Mouse (Mus musculus): ENCODE data around the gene Figla.
A peak's percentile ranks its signal among the peaks of the same experiment; 100 is the strongest.
"Not testable (repeated sequence)": the region's sequence is repeated elsewhere in the genome, so short reads cannot be mapped to it uniquely, and the experiment has no call there.

Gene Figla

DNA sequence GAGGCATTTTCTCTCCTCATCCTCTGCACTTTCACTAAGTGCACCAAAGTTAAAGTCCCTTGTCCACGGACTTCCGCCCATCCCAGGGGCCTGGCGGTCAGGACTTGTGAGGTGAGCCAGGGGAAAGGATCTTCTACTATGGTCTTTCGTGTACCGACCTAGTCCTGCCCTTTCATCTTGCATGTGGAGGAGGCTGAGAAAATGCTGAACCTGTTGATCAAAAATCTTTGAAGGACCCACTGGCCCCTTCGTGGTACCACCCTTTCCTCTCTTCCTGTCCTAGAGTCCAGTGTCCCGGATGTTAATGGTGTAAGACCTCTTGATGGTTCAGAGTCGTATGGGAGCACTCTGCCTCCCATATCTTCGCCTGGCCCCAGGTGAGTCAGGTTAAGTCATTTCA is at the start of gene Figla:
Gene Figla, plus strand, starts transcription at position 301 of the 400 bp plus-strand sequence.
- DNase-seq (ENCODE audit: low spot score in 2 of 2): no peak

DNA sequence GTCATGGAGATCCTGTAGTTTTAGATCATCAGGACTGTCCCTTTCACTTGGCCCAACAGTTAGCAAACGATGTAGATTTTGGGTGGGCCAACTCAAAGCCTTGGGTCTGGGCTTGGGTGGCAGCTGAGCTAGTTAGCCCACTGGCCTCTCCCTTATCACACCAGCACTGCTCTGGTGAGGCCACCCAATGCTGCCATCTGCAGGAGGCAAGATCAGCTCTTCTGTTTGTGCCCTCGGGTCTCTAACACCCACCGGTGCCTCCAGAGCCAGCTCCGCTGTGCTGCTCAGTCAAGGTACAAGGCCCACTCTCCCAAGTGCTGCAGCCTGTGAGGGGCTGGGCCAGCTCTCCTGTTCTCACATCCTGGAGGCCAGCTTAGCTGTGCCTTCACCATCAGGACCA is 49.3 kb upstream of the Figla start:
- DNase-seq (ENCODE audit: low spot score in 2 of 2): no peak

DNA sequence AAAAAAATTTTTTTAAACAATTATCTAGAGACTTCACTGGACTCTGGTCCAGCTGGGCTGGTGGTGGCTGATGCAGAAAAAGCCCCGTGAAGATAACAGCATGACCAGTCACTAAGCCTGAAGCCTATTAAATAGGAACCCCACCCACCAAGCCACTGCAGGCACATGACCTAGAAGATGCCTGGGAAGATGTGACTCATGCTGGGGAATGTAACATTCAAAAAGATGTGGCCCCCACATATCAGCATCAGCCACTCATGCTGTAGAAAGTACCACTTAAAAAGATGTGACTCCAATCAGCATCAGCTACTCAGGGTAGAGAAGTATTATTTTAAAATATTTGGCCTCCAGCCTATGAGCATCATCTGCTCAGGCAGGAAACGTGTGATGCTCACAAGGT is 46.1 kb upstream of the Figla start:
- no peak for DNase-seq (ENCODE audit: low spot score in 2 of 2)

DNA sequence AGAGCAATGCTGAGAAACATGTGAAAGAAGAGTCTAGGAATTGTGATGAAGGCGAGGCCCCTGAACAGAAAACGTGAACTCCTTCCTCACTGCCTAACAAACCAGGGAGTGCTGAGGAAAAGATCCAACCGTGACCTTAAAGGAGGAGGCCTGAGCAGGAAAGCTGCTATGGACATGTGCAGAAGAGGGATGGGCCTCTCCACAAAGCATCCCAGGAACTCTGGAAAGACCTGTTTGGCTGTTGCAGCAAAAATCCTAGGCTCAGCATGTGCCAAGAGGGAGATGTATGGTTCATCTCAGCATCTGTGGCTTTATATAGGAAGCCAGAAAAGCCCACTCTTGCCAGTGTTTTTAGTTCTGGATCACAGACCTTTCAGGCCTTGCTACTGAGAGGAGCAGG is 43.3 kb upstream of the Figla start:
- no peak for DNase-seq (ENCODE audit: low spot score in 2 of 2)

DNA sequence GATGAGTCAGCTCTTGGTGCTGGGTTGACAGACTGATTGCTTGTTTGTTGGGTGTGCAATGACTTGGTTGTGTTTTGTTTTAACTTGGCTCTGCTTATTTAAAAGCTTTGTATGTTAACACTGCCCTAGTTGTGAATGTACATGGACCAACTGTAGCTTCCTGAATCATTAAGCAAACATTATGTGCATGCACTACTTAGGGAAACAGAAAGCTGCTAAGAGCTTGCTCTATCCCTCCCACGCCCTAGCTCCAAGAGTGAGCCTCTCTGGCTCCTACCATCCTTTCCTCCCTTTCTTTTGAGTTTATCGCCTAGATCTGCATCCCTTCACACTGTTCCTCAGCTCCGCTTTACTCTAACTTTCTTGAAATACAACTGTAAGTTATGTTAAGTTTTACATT is 42.6 kb upstream of the Figla start:
- DNase-seq (ENCODE audit: low spot score in 2 of 2): no peak

DNA sequence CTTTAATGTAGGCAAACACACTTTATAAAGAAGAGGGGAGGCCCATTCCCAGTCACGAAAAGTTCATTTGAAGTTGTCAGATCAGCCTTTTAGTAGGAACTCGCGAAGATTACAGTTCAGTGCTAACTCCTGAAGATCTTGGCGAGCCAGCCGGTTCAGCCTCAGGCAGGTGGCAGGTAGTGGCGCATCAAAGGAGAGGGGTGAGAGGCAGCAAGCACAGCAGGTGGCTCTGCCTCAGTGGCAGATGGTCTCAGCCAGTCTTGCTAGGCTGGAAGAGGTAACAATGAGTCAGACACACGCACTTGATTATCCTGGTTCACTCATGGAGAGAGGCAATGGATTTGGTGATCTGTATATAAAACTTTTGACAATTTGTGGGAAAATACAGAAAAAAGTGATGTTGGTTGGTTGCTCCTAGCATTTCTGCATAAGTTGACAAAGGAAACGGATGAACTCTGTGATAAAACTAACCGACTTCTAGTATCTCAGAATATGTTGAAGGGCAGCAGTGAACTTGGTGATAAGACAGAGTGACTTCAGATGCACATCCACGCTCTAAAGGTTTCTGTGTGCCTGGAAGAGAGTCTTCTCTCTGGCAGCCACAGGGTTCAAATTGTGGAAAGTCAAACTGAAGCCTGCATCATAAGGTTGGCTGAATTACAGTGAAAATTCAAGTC is 40.9 kb upstream of the Figla start:
- no peak for DNase-seq (ENCODE audit: low spot score in 2 of 2)

DNA sequence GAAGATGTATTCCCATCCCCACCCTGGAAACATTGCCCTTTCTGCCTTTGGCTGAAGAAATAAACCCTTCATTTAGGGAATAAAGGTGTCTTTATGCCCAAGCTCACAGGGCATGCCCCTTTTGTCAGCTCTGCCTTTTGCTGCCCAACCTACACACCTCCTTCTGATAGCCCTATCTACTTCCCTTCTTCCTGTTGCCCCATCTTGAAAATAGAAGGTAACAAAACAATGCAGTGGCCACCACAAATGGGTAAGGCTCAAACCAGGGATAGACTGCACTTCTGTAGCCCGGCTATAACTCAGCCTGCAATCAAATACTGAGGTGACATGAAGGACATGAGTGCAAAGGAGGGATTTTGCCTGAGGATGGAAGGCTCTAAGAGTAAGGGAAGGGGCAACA is 40.2 kb upstream of the Figla start:
- no peak for DNase-seq (ENCODE audit: low spot score in 2 of 2)

DNA sequence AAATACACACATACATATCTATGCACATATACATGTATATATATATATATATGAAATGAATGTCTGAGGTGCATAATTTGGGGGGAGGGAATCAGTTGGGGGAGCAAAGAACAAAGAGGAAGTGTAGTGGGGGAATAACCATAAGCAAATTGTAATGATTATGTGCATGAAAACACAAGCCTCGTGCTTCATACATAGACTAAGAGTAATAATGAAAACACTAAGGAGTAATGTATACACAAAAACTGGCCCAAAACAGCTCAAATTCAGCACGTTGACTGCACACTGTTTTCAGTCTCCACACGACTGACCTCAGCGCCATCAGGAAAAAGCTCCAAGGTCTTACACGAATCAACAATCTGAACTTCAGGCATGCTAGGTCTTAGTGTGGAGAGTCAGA is 39.7 kb upstream of the Figla start:
- no peak for DNase-seq (ENCODE audit: low spot score in 2 of 2)

DNA sequence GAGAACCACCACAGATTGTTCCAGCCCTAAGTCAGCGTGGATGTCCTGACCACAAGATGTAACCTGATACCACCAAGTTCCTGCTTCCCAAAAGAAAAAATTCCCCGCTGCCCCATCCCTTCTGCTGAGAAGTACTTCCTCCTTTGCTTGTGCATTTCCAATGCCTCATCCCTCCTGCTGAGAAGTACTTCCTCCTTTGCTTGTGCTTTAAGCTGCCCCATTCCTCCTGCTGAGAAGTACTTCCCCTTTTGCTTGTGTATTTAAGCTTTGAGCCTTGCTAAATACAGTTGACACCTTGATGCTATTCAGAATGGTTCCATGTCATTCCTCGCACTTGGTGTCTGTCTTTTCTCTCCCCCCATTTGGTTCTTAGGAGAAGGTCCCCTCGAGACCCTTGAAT is 37.2 kb upstream of the Figla start:
- not testable (repeated sequence) for DNase-seq (ENCODE audit: low spot score in 2 of 2)

DNA sequence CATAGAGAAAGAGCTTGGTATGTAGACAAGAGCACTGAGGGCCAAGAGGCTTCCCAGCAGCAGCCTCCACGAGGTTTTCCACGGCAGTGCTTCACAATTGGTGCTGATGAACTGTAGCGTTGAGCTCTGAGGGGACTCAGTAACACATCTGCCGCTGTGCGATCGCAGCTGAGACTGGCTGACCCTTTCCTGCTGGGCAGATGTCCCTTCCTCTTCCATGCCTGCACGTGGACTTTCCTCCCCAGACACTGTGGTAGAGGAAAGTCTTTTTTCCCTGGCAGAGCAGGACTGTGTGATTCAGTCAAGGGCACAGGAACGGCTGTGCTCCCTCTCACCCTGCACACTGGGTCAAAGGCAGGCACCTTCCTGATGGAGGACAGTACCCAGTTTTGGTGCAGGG is 31.6 kb upstream of the Figla start:
- no peak for DNase-seq (ENCODE audit: low spot score in 2 of 2)

DNA sequence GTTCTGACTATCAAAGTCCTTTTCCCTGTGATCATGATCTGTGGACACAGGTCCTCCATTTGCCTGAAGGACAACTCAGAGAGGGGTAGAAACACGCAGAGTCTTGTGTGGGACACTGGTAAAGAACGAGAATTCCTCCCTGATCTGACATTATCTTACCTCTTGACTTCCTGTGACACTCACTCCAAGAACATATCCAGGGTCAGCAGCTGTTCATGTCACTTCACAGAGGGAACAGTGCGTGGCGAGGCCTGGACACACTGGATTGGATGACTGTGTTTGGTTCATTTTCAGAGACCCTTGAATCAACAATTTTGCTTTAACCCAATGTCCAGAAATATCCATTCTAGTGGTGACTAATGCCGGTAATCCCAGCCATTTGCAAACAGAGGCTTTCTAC is 26.4 kb upstream of the Figla start:
- DNase-seq (ENCODE audit: low spot score in 2 of 2): not testable (repeated sequence)

DNA sequence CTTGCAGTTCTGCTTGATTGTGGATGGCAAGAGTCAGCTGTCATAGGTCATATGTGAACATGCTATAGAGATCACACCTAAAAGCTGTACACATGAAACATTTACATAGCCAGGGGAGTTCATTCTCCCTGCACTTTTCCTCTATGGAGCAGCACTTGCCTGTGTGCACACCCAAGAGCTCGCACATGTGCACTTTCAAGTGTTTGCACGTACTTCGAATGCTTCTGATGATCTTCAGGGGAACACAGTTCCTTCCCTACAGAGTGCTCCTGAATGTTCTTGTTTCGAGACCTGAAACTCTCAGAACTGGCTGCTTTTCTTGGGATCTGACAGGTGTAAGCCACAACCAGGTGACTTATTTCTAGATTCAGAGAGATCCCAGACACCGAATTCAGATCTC is 25.2 kb upstream of the Figla start:
- not testable (repeated sequence) for DNase-seq (ENCODE audit: low spot score in 2 of 2)

DNA sequence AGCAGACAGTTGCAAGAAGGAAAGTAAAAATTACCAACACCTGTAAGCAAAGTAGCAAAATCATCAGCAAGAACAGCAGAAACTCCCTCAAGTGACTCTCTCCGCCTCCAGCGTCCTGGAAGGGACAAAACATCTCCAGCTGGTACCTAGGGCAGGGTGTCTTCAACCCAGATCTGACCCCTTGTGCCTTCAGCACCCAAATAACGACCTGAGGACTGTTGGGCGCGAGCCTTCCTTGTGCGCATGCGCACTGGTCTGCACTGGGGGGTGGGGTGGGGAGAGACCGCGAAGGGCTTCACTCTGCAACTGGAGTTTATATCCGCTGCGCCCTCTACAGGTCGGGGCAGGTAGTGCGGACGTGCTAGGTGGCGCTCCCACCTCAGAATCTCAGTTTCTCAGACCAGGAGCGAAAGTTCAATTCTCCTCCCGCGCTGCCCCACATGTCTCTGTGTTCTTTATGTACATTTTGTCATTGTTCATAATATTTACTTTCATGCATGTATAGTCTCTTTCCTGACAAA is 12.5 kb upstream of the Figla start:
- DNase-seq (ENCODE audit: low spot score in 2 of 2): no peak

DNA sequence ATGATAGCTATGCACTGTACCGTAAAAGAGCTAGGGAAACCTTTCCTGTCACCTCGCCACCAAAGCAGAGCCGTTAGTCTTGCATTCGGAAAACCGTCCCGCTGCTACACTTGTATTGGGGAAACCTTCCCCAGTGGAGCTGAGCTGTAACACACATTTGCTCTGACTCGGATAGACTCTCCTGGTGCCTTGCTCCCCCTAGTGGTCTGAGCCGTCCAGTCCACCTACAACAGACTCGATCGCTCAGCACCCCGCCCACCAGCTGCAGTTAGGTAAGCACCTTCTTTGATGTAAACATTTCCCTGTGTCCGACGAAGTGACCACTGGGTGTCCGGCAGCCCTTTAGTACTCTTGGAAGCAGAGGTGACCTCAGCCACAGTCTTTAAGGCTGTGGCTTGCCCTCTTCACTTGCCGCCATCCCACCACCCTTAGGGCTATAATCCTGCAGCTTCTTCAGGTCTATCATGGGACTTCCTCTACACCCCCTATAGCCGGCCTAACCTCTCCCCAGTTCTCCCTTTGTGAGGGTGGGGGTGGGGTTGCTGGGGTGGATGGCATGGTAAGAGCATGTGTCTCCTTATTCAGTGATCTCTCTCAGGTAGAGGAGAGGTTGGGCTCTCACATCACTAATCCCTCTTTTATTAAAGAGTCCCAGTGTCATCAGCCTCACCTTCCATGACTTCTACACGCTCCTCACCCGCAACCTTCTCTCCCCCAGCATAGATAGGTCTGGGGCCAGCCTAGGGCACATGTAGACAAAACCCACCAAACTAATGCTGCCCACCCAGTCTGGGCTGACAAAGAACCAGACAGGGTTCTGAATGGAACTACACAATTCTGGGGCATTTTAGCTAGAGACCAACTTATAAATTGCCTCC is 11.5 kb upstream of the Figla start:
- peak; percentile 25 to 51 for DNase-seq (ENCODE audit: low spot score in 2 of 2)

DNA sequence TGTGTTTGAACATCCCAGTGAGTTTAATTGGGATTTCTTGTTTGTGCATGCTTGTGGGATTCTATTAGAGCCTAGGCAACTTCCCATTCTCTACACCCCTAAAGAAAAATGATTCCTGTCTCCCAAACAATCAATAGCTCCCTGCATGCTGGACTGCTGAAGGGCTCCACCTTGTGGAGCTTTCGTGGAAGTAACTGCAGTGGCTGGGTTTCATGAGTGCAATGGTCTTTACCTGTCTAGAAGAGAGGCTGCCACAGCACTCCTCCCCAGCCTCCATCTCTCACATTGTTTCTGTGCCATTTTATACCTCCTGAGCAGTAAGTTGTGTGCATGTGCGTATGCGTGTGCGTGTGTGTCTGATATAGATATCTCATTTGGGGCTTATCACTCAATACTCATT is 6.0 kb upstream of the Figla start:
- peak in 1 of 2 experiments; percentile 13 for DNase-seq (ENCODE audit: low spot score in 2 of 2)

DNA sequence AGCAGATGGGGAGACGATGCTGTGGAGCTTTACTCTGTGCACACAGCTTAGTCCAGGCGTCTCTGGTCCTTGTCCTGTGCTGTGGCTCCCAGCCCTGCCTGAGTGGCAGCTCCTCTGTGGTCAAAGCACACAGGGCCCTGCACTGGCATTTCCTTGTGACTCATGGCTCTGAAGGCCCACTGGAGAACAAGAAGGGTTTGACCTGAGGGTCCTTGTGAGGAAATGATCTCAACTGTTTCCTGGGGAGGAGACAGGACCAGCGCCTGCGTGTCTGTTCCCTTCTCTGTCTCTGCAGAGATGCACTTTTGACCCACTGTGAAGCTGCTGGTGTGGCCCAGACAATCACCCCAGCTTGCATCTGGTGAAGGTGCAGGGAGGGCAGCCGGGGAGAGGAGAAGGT is 1.2 kb upstream of the Figla start:
- not testable (repeated sequence) for DNase-seq (ENCODE audit: low spot score in 2 of 2)

DNA sequence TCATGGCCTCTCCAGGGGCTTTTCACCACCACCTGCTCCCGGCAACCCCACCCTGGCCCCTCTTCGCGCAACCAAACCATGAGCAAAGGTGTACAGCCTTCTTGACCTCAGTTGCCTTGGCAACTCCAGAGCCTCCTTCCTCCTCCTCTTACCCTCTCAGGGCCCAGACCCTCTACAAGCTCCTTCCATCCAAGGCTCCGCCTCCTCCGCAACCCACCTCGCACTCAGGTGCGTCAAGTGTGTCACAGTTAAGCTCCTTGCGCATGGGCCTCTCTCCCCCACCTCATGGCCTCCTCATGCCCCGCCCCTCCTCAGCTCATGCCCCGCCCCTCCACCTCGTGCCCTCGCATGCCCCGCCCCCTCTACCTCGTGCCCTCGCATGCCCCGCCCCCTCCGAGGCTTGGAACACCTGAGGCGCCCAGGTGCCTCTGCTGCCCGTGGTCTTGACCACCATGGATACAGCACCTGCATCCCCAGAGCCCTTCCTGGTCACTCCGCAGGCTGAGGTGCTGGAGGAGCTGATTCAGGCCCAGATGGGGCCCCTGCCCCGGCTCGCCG is 901 bp downstream of the Figla start:
- no peak for DNase-seq (ENCODE audit: low spot score in 2 of 2)

DNA sequence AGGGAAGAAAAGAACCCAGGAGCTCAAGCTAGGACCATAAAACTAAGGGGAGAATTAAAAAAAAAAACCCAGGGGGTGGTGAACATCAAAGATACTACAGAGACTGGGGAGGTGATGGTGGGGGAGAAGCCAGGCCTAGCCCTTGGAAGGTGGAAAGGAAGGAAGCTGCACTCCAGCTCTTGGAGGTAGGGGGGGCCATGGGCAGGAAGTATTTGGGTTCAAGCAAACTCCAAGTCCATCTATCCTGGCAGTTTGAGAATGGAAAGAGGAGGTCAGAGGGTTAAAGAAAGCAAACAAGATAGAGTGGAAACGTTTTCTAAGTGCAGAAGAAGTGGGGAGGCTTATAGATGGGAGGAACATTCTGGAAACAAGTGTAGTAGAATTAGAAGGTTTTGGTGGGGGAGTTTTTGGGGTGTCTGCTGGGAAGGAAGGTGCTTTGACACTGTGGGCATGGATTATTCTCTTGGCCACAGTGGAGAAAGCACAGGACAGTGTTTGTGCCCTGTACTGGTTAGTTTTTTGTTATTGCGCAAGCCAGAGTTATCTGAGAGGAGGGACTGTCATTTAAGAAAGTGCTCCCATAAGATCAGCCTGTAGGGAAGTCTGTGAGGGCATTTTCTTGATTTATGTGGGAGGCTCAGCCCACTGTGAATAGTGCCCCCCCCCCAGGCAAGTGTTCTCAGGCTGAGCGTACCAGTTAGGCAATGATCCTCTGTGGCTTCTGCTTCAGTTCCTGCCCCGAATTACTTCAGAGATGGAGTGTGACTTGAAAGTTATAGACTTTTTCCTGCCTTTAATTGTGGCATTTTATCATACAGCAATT is 3.7 kb downstream of the Figla start:
- no peak for DNase-seq (ENCODE audit: low spot score in 2 of 2)

DNA sequence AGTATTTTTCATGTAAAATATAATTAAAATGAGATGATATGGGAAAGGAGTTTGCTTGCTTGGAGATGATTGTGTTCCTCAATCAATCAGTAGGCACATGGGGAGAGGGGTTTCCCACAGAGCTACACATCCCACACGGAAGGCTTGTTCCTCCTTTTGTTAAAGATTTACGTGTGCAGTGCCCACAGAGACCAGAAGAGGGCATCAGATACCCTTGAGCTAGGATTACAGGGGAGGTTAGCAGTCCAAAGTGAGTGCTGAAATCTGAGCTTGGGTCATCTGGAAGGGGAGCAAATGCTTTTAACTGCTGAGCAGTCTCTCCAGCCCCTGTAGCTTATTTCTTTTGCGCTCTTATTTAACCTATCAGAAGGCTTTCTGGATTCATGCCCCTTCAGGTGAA is 5.0 kb downstream of the Figla start:
- DNase-seq (ENCODE audit: low spot score in 2 of 2): no peak

DNA sequence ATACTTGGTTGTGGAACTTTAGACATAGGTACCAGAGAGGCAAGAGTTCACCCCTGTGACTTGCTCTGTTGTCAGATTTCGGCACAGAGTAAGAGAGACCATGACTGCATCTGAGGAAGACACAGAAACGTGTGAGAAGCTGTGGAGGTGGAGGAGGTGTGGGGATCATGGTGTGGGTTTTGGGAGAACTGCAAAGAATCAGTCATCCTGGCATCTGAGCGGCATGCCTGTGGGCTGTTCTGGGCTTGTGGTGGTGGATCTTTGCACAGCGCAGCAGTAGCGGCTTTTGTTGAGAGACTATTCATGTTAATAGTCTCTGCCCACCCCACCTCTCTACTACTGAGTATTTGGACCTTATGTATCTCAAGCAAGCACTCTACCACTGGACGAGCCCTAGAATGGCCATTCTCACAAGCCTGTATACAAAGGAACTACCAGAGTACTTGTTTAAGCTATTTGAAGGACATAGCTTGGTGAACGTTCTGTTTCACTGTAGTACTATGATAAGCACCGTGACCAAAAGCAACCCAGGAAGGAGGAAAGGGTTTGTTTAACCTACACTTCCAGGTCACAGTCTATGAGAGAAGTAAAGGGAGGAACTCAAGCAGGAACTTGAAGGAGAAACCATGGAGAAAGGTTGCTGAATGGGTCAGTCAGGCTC is 10.8 kb downstream of the Figla start:
- DNase-seq (ENCODE audit: low spot score in 2 of 2): no peak

DNA sequence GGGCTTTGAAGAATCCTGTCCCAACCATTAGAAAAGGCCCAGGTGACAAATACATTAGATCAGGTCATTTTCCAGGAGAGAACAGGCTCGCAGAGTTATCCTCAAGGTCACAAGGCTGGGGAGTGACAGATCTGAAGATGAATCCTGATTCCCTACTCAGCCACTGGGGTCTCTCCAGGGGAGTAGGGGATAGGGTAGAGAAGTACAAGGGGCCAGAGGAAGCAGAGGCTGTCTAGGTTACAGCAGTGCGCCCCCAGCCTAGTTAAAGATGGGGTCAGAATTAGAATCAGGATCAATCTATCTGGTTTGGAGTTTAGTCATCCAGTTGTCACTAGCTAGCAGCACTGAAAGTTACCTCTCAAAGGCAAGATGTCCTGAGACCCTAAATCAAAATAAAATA is 12.2 kb downstream of the Figla start:
- no peak for DNase-seq (ENCODE audit: low spot score in 2 of 2)
